Mouse (Mus musculus) layer of hippocampus, postnatal 36 days (tissue): ENCODE measurements around the gene Adora1. TPM values are rescaled to one million over a fixed set of nuclear protein-coding genes. Genes with fewer than 3 reads are reported as not detected.

ENCODE experiments used
- DNase-seq, 2 experiments: peaks; one replicate each; pipeline ENCODE4 v3.0.0; 2022
- total RNA-seq, 2 experiments: library from RNA; stranded (reverse); gene quantifications; 2 replicates each; pipeline ENCODE4 v1.2.3; 2021

Adora1 gene
- total RNA-seq, 2 experiments from 2014 or later: 216 to 224 TPM

- DNase-seq: no peak
Measured at GRCm38 (mm10) chr1:134237438-134237837, 2.2 kb upstream of the Adora1 start.

- no peak for DNase-seq
Measured at GRCm38 (mm10) chr1:134236142-134236541, 911 bp upstream of the Adora1 start.

GRCm38 (mm10) chr1:134234455-134235390, 508 bp downstream of the Adora1 start:
- peak; percentile 70 to 72 for DNase-seq

GRCm38 (mm10) chr1:134233681-134234454, 1.4 kb downstream of the Adora1 start:
- peak in 1 of 2 experiments; percentile 36 for DNase-seq

GRCm38 (mm10) chr1:134232778-134233531, 2.3 kb downstream of the Adora1 start:
- DNase-seq: peak; percentile 77 to 80

GRCm38 (mm10) chr1:134232326-134232725, 2.9 kb downstream of the Adora1 start:
- DNase-seq: no peak

GRCm38 (mm10) chr1:134231681-134232080, 3.5 kb downstream of the Adora1 start:
- no peak for DNase-seq

- no peak for DNase-seq
Measured at GRCm38 (mm10) chr1:134231270-134231669, 4.0 kb downstream of the Adora1 start.

GRCm38 (mm10) chr1:134230638-134231228, 4.5 kb downstream of the Adora1 start:
- no peak for DNase-seq

- no peak for DNase-seq
Measured at GRCm38 (mm10) chr1:134229806-134230575, 5.2 kb downstream of the Adora1 start.

- DNase-seq: no peak
Measured at GRCm38 (mm10) chr1:134226739-134227138, 8.5 kb downstream of the Adora1 start.

- DNase-seq: no peak
Measured at GRCm38 (mm10) chr1:134225375-134225774, 9.9 kb downstream of the Adora1 start.

GRCm38 (mm10) chr1:134224649-134225227, 10.5 kb downstream of the Adora1 start:
- no peak for DNase-seq

- no peak for DNase-seq
Measured at GRCm38 (mm10) chr1:134222122-134223055, 12.8 kb downstream of the Adora1 start.

- no peak for DNase-seq
Measured at GRCm38 (mm10) chr1:134221172-134221571, 14.1 kb downstream of the Adora1 start.

- DNase-seq: no peak
Measured at GRCm38 (mm10) chr1:134219608-134220007, 15.6 kb downstream of the Adora1 start.

- DNase-seq: no peak
Measured at GRCm38 (mm10) chr1:134217942-134218341, 17.3 kb downstream of the Adora1 start.

GRCm38 (mm10) chr1:134217028-134217481, 18.2 kb downstream of the Adora1 start:
- no peak for DNase-seq

- no peak for DNase-seq
Measured at GRCm38 (mm10) chr1:134216629-134216971, 18.6 kb downstream of the Adora1 start.
